Mouse (Mus musculus): ENCODE data around the gene Ubald2. TPM values are rescaled to one million over a fixed set of nuclear protein-coding genes. Genes with fewer than 3 reads are reported as not detected.

Gene Ubald2
- polyA plus RNA-seq, 1 experiment from 2014 or later = 60.6 TPM

DNA sequence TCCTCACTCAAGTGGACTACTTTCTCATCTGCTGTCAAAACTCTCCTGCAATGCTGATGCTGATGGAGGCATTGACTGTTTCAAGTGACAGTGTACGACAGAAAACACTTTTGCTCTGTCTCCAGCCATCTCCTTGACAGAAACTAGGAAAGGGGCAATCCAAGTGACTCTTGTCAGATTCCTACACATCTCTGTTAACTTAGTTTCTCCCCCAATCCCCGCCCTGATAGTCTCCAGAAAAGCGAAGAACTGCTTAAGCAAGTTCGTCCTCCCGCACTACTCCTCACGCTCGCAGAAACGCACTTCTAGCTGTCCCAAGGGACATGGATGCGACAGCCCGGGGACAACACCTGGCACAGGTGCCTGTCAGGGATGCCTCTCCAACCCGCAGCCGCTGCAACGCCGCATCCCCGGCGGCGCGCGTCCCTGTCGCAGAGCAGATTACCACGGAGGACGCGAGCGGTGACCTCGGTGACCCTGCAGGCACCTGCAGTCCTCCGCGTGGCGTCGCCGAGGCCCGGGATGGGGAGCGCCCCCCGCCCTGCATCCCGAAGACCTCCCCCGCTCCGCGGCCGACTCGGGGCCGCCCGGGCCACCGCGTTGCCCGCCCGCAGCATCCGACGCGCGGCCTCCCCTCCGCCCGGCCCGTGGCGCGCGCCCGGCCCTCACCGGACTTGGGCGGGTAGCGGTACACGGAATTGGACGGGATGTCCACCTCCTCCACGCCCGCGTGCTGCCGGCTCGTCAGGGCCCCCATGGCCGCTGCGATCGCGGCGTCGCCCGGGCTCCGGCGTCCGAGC lies 21.7 kb upstream of the Ubald2 start:
- Histone ChIP-seq H3K27ac (ENCODE audit: low read depth, low read length) (no peak overlapping the region), H3K4me1 (ENCODE audit: control insufficient read depth, insufficient read depth, low read length) (peaks cover 8% of the 10 kb centered on the region; the same call in 1 of the 2 replicates), H3K4me2 (peak overlapping the region; percentile 100), H3K4me3 (ENCODE audit: low read depth, low read length) (peak overlapping the region; percentile 79), H3K9ac (ENCODE audit: low read depth, low read length) (peak overlapping the region; percentile 84), H3K27me3 (ENCODE audit: control insufficient read depth, insufficient read depth, low read length) (0 out of 2 replicates have a peak, but pooled peaks cover 6% of the 10 kb centered on the region), H3K36me3 (ENCODE audit: control insufficient read depth, insufficient read depth, low read length) (no peaks in the 10 kb centered on the region), H3K9me3 (replicated peaks; ENCODE audit: control insufficient read depth, low read length) (no peaks in the 10 kb centered on the region)
- ATAC-seq (replicated peaks; ENCODE audit: insufficient number of reproducible peaks, low FRiP score, low TSS enrichment) = peak; percentile 62
- under 1% methylated on average over 68 of the region's 76 CpGs for WGBS (ENCODE audit: insufficient replicate concordance)

DNA sequence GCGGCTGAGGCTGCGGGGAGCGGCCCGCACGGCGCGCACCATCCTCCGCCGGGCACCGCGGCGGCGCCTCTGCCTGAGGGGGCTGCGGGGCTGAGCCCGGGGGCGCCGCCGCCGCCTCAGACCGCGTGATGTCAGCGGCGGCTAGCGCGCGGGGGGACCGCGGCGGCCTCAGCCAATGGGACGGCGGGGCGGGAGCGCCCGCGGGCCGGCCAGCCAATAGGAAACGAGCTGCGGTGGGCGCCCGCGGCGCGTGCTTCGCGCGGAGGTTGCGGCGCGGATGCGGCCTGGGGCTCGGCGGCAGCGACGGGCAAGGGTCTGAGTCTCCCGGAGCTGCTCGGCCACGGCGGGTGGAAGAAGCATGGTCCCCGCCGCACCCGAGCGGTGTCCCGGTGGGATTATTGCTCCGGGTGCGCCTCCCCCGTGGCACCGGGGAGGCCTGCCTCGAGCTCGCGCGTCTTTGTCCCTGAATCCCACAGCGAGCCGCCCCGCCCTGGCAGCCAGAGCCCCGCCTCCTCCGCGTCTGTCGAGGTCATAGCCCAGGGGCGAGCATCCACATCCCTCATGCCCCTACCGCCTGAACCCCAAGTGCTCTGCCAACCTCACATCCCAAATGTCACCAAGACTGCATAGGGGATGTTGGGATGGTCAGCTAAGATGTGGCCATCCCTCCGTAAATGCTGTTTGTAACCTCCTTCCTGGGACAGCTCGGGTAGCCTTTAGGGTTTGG lies 20.8 kb upstream of the Ubald2 start, which contains the start of gene Rnf157:
Gene Rnf157, minus strand, starts transcription at position 129 of the 727 bp plus-strand sequence.
- peak within 1 kb of the TSS; percentile 66; the same call in 1 of the 2 replicates for H3K27ac ChIP-seq (ENCODE audit: low read depth, low read length)
- H3K4me1 ChIP-seq (ENCODE audit: control insufficient read depth, insufficient read depth, low read length) = peaks cover 8% of the 10 kb centered on the region; the same call in 1 of the 2 replicates
- peak within 1 kb of the TSS; percentile 100 for H3K4me2 ChIP-seq
- 0 out of 2 replicates have a peak, but pooled peaks cover 6% of the 10 kb centered on the region for H3K27me3 ChIP-seq (ENCODE audit: control insufficient read depth, insufficient read depth, low read length)
- peak within 1 kb of the TSS; percentile 84 for H3K9ac ChIP-seq (ENCODE audit: low read depth, low read length)
- H3K4me3 ChIP-seq (ENCODE audit: low read depth, low read length) = peak within 1 kb of the TSS; percentile 79
- no peaks in the 10 kb centered on the region for H3K36me3 ChIP-seq (ENCODE audit: control insufficient read depth, insufficient read depth, low read length)
- ATAC-seq (replicated peaks; ENCODE audit: insufficient number of reproducible peaks, low FRiP score, low TSS enrichment) = peak; percentile 81
- WGBS (ENCODE audit: insufficient replicate concordance) = 3% methylated on average over 55 of the region's 82 CpGs
- H3K9me3 ChIP-seq (replicated peaks; ENCODE audit: control insufficient read depth, low read length) = no peaks in the 10 kb centered on the region

DNA sequence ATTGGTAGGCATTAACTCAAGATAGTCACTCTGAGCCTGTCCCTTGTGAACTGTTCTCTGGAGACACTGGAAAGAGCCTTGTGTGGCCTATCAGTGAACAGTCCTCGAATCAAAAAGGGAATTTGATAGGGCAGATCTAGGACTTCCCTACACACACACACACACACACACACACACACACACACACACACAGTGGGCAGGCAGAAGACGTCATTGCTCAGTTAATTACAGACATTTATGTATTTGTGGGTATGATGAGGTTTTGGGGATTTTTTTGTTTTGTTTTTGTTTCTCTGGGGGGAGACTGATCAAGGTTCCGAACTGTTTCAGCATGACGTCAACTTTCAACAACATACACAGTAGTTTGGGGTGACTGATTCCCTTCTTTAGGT lies 20.3 kb upstream of the Ubald2 start:
- Histone ChIP-seq H3K27me3 (ENCODE audit: control insufficient read depth, insufficient read depth, low read length) (0 out of 2 replicates have a peak, but pooled peaks cover 6% of the 10 kb centered on the region), H3K4me2 (peak overlapping the region; percentile 100), H3K36me3 (ENCODE audit: control insufficient read depth, insufficient read depth, low read length) (no peaks in the 10 kb centered on the region), H3K9me3 (replicated peaks; ENCODE audit: control insufficient read depth, low read length) (no peaks in the 10 kb centered on the region), H3K4me1 (ENCODE audit: control insufficient read depth, insufficient read depth, low read length) (peaks cover 11% of the 10 kb centered on the region; the same call in 1 of the 2 replicates), H3K27ac (ENCODE audit: low read depth, low read length) (no peak overlapping the region), H3K4me3 (ENCODE audit: low read depth, low read length) (no peak overlapping the region), H3K9ac (ENCODE audit: low read depth, low read length) (peak overlapping the region; percentile 84; the same call in 1 of the 2 replicates)
- ATAC-seq (replicated peaks; ENCODE audit: insufficient number of reproducible peaks, low FRiP score, low TSS enrichment) = no peak
- WGBS (ENCODE audit: insufficient replicate concordance) = 65% methylated on average over 4 of the region's 4 CpGs

DNA sequence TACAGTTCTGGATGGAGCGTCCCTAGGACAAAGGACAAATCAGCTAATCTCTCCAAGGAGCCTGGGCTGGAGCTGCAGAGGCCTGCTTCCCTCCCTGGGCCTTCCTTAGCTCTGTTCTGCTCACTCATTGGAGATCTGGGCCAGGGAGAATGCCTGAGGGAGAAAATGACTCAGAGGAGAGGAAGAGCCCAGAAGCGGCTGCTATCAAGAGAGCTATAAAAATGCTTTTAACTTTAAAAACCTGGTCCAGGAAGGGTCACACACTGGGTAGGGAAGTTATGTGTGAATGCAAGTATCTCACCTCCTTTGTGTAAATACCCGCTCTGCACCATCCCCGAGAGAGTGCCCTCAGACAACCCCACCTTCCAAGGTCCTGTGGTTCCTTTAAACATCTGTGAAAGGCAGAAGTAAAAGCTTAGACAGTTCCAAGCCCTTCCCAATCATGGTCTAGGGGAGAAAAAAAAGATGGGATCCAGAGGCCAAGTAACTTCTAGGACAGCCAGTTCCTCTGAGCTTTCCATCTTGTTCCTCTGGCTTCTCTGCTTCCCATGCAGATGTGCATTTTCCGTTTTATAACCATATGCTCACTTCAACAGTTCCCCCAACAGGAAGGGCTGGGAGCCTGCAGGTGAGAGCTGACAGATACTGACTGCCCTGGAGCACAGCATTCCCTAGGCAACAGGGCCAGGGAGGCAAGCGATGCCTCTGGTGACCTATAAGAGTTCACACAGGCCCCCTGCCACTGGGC lies 17.5 kb upstream of the Ubald2 start:
- no peak for ATAC-seq (replicated peaks; ENCODE audit: insufficient number of reproducible peaks, low FRiP score, low TSS enrichment)
- Histone ChIP-seq H3K9me3 (replicated peaks; ENCODE audit: control insufficient read depth, low read length) (no peaks in the 10 kb centered on the region), H3K4me1 (ENCODE audit: control insufficient read depth, insufficient read depth, low read length) (peaks cover 11% of the 10 kb centered on the region; the same call in 1 of the 2 replicates), H3K27me3 (ENCODE audit: control insufficient read depth, insufficient read depth, low read length) (0 out of 2 replicates have a peak, but pooled peaks cover 2% of the 10 kb centered on the region), H3K4me3 (ENCODE audit: low read depth, low read length) (no peak overlapping the region), H3K9ac (ENCODE audit: low read depth, low read length) (no peak overlapping the region), H3K36me3 (ENCODE audit: control insufficient read depth, insufficient read depth, low read length) (no peaks in the 10 kb centered on the region), H3K27ac (ENCODE audit: low read depth, low read length) (peak overlapping the region; percentile 54; the same call in 1 of the 2 replicates), H3K4me2 (no peak overlapping the region)
- WGBS (ENCODE audit: insufficient replicate concordance) = 57% methylated on average over 6 of the region's 6 CpGs

DNA sequence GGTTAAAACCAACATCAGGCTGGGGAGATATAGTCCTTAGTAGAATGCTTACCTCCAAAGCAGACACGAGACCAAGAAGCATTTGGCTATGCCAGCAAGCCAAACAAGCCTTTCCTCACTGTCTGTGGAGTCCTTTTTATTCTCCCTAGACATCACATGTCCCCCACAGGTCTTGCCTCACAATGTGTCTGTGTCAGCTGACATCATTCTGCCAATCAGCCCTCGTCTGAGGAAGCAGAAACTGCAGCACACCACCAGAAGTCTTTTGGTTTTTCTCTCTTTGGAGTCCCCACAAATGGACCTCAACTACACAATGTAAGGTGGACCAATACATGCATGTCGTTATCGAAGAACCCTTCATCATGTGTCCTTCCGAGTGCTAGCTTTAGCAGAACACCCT lies 16.8 kb upstream of the Ubald2 start:
- H3K9me3 ChIP-seq (replicated peaks; ENCODE audit: control insufficient read depth, low read length) = no peaks in the 10 kb centered on the region
- H3K36me3 ChIP-seq (ENCODE audit: control insufficient read depth, insufficient read depth, low read length) = no peaks in the 10 kb centered on the region
- ATAC-seq (replicated peaks; ENCODE audit: insufficient number of reproducible peaks, low FRiP score, low TSS enrichment) = no peak
- H3K4me3 ChIP-seq (ENCODE audit: low read depth, low read length) = no peak overlapping the region
- no peak overlapping the region for H3K4me2 ChIP-seq
- peaks cover 11% of the 10 kb centered on the region; the same call in 1 of the 2 replicates for H3K4me1 ChIP-seq (ENCODE audit: control insufficient read depth, insufficient read depth, low read length)
- H3K27ac ChIP-seq (ENCODE audit: low read depth, low read length) = no peak overlapping the region
- H3K27me3 ChIP-seq (ENCODE audit: control insufficient read depth, insufficient read depth, low read length) = no peaks in the 10 kb centered on the region
- WGBS (ENCODE audit: insufficient replicate concordance) = 83% methylated on average over 5 of the region's 5 CpGs
- H3K9ac ChIP-seq (ENCODE audit: low read depth, low read length) = no peak overlapping the region

DNA sequence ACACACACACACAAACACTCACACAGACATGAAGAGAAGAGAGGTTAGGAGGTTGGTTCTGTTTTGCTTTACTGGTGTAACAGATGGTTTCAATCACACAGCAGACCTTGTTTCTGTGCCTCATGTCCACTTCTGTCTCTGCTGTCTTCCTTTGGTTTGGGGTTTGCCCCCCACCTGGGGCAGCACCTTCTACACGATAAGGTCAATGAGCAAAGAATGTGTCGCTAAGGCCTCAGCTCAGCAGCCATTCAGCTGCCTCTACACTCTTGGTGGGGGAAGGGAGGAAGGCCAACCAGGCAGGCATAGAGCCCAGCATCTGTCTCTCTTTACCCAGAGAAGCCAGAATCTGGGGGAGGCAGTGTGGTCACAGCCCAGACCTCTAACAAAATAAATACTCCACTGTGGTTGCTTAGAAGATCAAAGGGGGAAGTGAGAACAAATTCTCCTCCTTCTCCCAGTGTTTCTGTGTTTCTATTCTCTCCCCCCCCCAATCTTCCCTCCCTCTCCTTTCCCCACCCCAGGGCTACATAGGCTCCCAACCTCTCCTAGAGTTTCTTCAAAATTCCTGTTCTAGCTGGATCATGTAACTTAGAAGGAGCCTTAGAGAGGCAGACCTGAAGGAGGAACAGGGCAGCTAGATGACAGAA lies 15.6 kb upstream of the Ubald2 start:
- 3% methylated on average over 2 of the region's 2 CpGs for WGBS (ENCODE audit: insufficient replicate concordance)
- H3K27me3 ChIP-seq (ENCODE audit: control insufficient read depth, insufficient read depth, low read length) = no peaks in the 10 kb centered on the region
- ATAC-seq (replicated peaks; ENCODE audit: insufficient number of reproducible peaks, low FRiP score, low TSS enrichment) = no peak
- no peak overlapping the region for H3K4me3 ChIP-seq (ENCODE audit: low read depth, low read length)
- no peaks in the 10 kb centered on the region for H3K9me3 ChIP-seq (replicated peaks; ENCODE audit: control insufficient read depth, low read length)
- no peaks in the 10 kb centered on the region for H3K36me3 ChIP-seq (ENCODE audit: control insufficient read depth, insufficient read depth, low read length)
- no peak overlapping the region for H3K9ac ChIP-seq (ENCODE audit: low read depth, low read length)
- peaks cover 8% of the 10 kb centered on the region; the same call in 1 of the 2 replicates for H3K4me1 ChIP-seq (ENCODE audit: control insufficient read depth, insufficient read depth, low read length)
- H3K27ac ChIP-seq (ENCODE audit: low read depth, low read length) = 0 out of 2 replicates have a peak overlapping the region, but pooled peaks have one; percentile 3
- H3K4me2 ChIP-seq = no peak overlapping the region

DNA sequence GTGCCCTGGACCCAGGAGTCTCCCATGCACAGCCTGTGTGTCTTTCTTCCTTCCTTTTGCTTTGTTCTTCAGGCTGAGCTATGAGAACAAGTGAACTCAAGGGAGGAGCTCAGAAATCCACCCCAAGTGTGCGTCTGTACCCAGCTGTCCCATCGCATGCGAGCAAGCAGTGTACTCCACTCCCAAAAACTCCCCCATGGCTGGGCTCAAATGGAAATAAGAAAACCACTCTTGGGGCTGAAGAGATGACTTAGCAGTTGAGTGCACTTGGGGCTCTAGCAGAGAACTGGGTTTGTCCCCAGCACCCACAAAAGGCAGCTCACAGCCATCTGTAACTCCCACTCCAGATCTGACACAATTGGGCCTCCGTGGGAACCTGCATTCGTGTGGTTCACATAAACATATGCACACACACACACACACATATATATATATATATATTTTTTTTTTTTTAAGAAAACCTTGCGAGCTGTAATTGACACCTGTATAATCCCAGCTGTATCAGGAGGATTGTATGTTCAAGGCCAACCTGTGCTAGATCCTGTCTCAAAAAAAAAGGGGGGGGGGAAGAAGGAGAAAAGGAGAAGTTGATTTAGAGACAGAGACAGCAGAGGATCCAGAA lies 14.9 kb upstream of the Ubald2 start:
- Histone ChIP-seq H3K27me3 (ENCODE audit: control insufficient read depth, insufficient read depth, low read length) (no peaks in the 10 kb centered on the region), H3K4me1 (ENCODE audit: control insufficient read depth, insufficient read depth, low read length) (peaks cover 5% of the 10 kb centered on the region; the same call in 1 of the 2 replicates), H3K9ac (ENCODE audit: low read depth, low read length) (no peak overlapping the region), H3K27ac (ENCODE audit: low read depth, low read length) (0 out of 2 replicates have a peak overlapping the region, but pooled peaks have one; percentile 3), H3K9me3 (replicated peaks; ENCODE audit: control insufficient read depth, low read length) (no peaks in the 10 kb centered on the region), H3K36me3 (ENCODE audit: control insufficient read depth, insufficient read depth, low read length) (no peaks in the 10 kb centered on the region), H3K4me2 (no peak overlapping the region), H3K4me3 (ENCODE audit: low read depth, low read length) (no peak overlapping the region)
- no peak for ATAC-seq (replicated peaks; ENCODE audit: insufficient number of reproducible peaks, low FRiP score, low TSS enrichment)
- WGBS (ENCODE audit: insufficient replicate concordance) = 81% methylated on average over 6 of the region's 6 CpGs

Data from heart, embryonic 11.5 days (tissue).